Comparison of ENCODE assay signal across 10 mouse cellular contexts in genomic region chr11:61155727-61156126, GRCm38 (mm10). TPM values are rescaled to one million over a fixed set of nuclear protein-coding genes. Genes with fewer than 3 reads are reported as not detected.
A peak's percentile ranks its signal among the peaks of the same experiment; 100 is the strongest.
DNase-seq lines count a peak whose midpoint lies in the region; ATAC-seq and TF ChIP-seq lines count a peak whose summit lies in the region.
"Had no signal": no experiment of that assay in that cellular context is flagged by ENCODE, and none has a peak within 500 bp of the region (broad histone marks: within the 10 kb centered on the region; RNA-seq: fewer than 3 reads in every experiment).

No protein-coding gene starts in this region.

- no peaks in the 10 kb centered on the region for H3K9me3 ChIP-seq in lung, embryonic 14.5 days (ENCODE audit: low read depth, low read length)
- H3K9me3 ChIP-seq: embryonic facial prominence, embryonic 15.5 days; neural tube, embryonic 12.5 days had no signal

- H3K27ac ChIP-seq in cerebellum, adult 2 months (ENCODE audit: insufficient read depth, low read length), result no peak overlapping the region
- no peak overlapping the region for H3K27ac ChIP-seq in bone marrow, adult 2 months (ENCODE audit: control insufficient read depth, insufficient read depth, low read depth, low read length, poor library complexity)
- H3K27ac ChIP-seq in lung, embryonic 14.5 days (ENCODE audit: low read depth), result no peak overlapping the region
- H3K27ac ChIP-seq in thymus, adult 2 months (ENCODE audit: control insufficient read depth, insufficient read depth, low read length), result no peak overlapping the region
- H3K27ac ChIP-seq: embryonic facial prominence, embryonic 15.5 days; neural tube, embryonic 12.5 days had no signal

- DNase-seq in cerebellum, adult 2 months, result peak in 1 of 2 experiments; percentile 49
- DNase-seq in cerebellum, postnatal 4 days (ENCODE audit: low spot score in 2 of 2), result no peak
- DNase-seq in left cerebral cortex, adult 18-20 months (ENCODE audit: low spot score in 2 of 2), result peak; percentile 26 to 44
- DNase-seq in left cerebral cortex, adult 8-10 months (ENCODE audit: low spot score in 2 of 2), result no peak
- DNase-seq in lung, embryonic 14.5 days, result peak; percentile 52
- peak; percentile 58 for DNase-seq in thymus, adult 2 months
- DNase-seq in gastrocnemius, adult 18-20 months (ENCODE audit: low spot score), result no peak

- H3K4me3 ChIP-seq in cerebellum, adult 2 months (replicated peaks; ENCODE audit: insufficient read depth, low read depth, low read length), result no peak overlapping the region
- no peak overlapping the region for H3K4me3 ChIP-seq in bone marrow, adult 2 months (replicated peaks; ENCODE audit: control insufficient read depth, low read depth, low read length)
- H3K4me3 ChIP-seq in lung, embryonic 14.5 days (ENCODE audit: low read depth, low read length), result no peak overlapping the region
- H3K4me3 ChIP-seq in thymus, adult 2 months (ENCODE audit: control insufficient read depth, insufficient read depth, low read length), result no peak overlapping the region
- H3K4me3 ChIP-seq: embryonic facial prominence, embryonic 15.5 days; neural tube, embryonic 12.5 days had no signal

- H3K4me1 ChIP-seq in cerebellum, adult 2 months (ENCODE audit: control insufficient read depth, insufficient read depth, low read length), result peaks cover 25% of the 10 kb centered on the region
- peaks cover 9% of the 10 kb centered on the region for H3K4me1 ChIP-seq in bone marrow, adult 2 months (ENCODE audit: control insufficient read depth, insufficient read depth, low read length)
- H3K4me1 ChIP-seq in lung, embryonic 14.5 days (ENCODE audit: insufficient read depth), result no peaks in the 10 kb centered on the region
- H3K4me1 ChIP-seq in thymus, adult 2 months (replicated peaks; ENCODE audit: control insufficient read depth, insufficient read depth, low read length), result peaks cover 14% of the 10 kb centered on the region
- H3K4me1 ChIP-seq: embryonic facial prominence, embryonic 15.5 days; neural tube, embryonic 12.5 days had no signal

- H3K4me2 ChIP-seq in lung, embryonic 14.5 days, result no peak overlapping the region
- H3K4me2 ChIP-seq: embryonic facial prominence, embryonic 15.5 days; neural tube, embryonic 12.5 days had no signal

- H3K27me3 ChIP-seq in cerebellum, adult 2 months (ENCODE audit: control insufficient read depth, insufficient read depth, low read length), result no peaks in the 10 kb centered on the region
- H3K27me3 ChIP-seq in lung, embryonic 14.5 days (ENCODE audit: insufficient read depth, low read length), result no peaks in the 10 kb centered on the region
- no peaks in the 10 kb centered on the region for H3K27me3 ChIP-seq in thymus, adult 2 months (ENCODE audit: control insufficient read depth, insufficient read depth, low read length)
- H3K27me3 ChIP-seq: embryonic facial prominence, embryonic 15.5 days; neural tube, embryonic 12.5 days had no signal

- no peak for TF ChIP-seq POLR2A in cerebellum, adult 2 months (IDR thresholded peaks at IDR 0.05; ENCODE audit: borderline replicate concordance, insufficient read depth, low read length)
- TF ChIP-seq POLR2A in bone marrow, adult 2 months (IDR thresholded peaks at IDR 0.05; ENCODE audit: borderline replicate concordance, control insufficient read depth, low read depth, low read length), result no peak
- no peak for TF ChIP-seq POLR2A in thymus, adult 2 months (IDR thresholded peaks at IDR 0.05; ENCODE audit: control insufficient read depth, extremely low read depth, insufficient read depth, low read length, poor library complexity)

- peaks cover 96% of the 10 kb centered on the region for H3K36me3 ChIP-seq in lung, embryonic 14.5 days (ENCODE audit: insufficient read depth)
- peaks cover 56% of the 10 kb centered on the region for H3K36me3 ChIP-seq in thymus, adult 2 months (ENCODE audit: control insufficient read depth, insufficient read depth, low read length)

- peak; percentile 32; the same call in 1 of the 2 replicates for TF ChIP-seq CTCF in cerebellum, adult 2 months (IDR thresholded peaks at IDR 0.05; ENCODE audit: borderline replicate concordance, insufficient read depth, low read depth, low read length)
- peak; percentile 63 for TF ChIP-seq CTCF in bone marrow, adult 2 months (IDR thresholded peaks at IDR 0.05; ENCODE audit: control insufficient read depth, insufficient read depth, low read length)
- TF ChIP-seq CTCF in lung, embryonic 14.5 days (IDR thresholded peaks at IDR 0.05; ENCODE audit: low read depth), result peak; percentile 52
- TF ChIP-seq CTCF in thymus, adult 2 months (IDR thresholded peaks at IDR 0.05; ENCODE audit: borderline replicate concordance, control insufficient read depth, extremely low read depth, insufficient read depth, low read length, poor library complexity), result no peak

- H3K9ac ChIP-seq in lung, embryonic 14.5 days, result no peak overlapping the region
- H3K9ac ChIP-seq: embryonic facial prominence, embryonic 15.5 days; neural tube, embryonic 12.5 days had no signal

- 57% methylated on average over 2 of the region's 2 CpGs for WGBS in cerebellum, adult 2 months
- 57% methylated on average over 2 of the region's 2 CpGs for WGBS in bone marrow, adult 2 months
- 82% methylated on average over 2 of the region's 2 CpGs for WGBS in lung, embryonic 14.5 days
- WGBS in thymus, adult 2 months, result 84% methylated on average over 2 of the region's 2 CpGs

- ATAC-seq in lung, embryonic 14.5 days (ENCODE audit: insufficient read depth), result no peak

RNA-seq across cellular contexts. Expression of gene Usp22, which starts 19.1 kb away (rescaled TPM):
- polyA plus RNA-seq in cerebellum, adult 2 months (2012; rRNA removed), result 142 and 148 TPM in 2 replicates
- 100 to 1,000 TPM; 195 to 215 TPM for total RNA-seq in left cerebral cortex, adult 18-20 months (2021)
- 100 to 1,000 TPM; 202 to 230 (median 218) TPM for total RNA-seq in left cerebral cortex, adult 8-10 months (2022)
- 4.0 and 14.2 TPM in 2 replicates for polyA plus RNA-seq in bone marrow, adult 2 months (2011; ENCODE audit: insufficient read depth, insufficient read length, low replicate concordance, missing spikeins)
- polyA plus RNA-seq in lung, embryonic 14.5 days (2014; fragmentation: Nextera tagmentation; extraction: Ambion mirVana), result 163 and 167 TPM in 2 replicates
- 57.5 and 68.6 TPM in 2 replicates for polyA plus RNA-seq in thymus, adult 2 months (2012; rRNA removed)
- total RNA-seq in gastrocnemius, adult 18-20 months (2021), result 10 to 100 TPM; 12.9 to 15.6 TPM

RNA-seq across cellular contexts. Expression of gene Tnfrsf13b, which starts 29.2 kb away (rescaled TPM):
- 1.4 TPM in 2 replicates for polyA plus RNA-seq in cerebellum, adult 2 months (2012; rRNA removed)
- total RNA-seq in left cerebral cortex, adult 18-20 months (2021), result under 1 TPM; 0.52 to 1.00 TPM
- 1 to 10 TPM in 3 of 4 experiments, under 1 TPM in 1; 0.76 to 2.3 (median 1.5) TPM for total RNA-seq in left cerebral cortex, adult 8-10 months (2022)
- polyA plus RNA-seq in bone marrow, adult 2 months (2011; ENCODE audit: insufficient read depth, insufficient read length, low replicate concordance, missing spikeins), result 11.5 and 21.8 TPM in 2 replicates
- polyA plus RNA-seq in lung, embryonic 14.5 days (2014; fragmentation: Nextera tagmentation; extraction: Ambion mirVana), result 2.3 and 2.4 TPM in 2 replicates
- polyA plus RNA-seq in thymus, adult 2 months (2012; rRNA removed), result 134 and 160 TPM in 2 replicates
- total RNA-seq in gastrocnemius, adult 18-20 months (2021), result under 1 TPM in 1 of 2 experiments, not detected in 1; 0.43 TPM

RNA-seq across cellular contexts. Expression of gene Aldh3a1, which starts 51.6 kb away (rescaled TPM):
- 1.2 and 2.1 TPM in 2 replicates for polyA plus RNA-seq in cerebellum, adult 2 months (2012; rRNA removed)
- 1 to 10 TPM; 2.9 to 3.2 TPM for total RNA-seq in left cerebral cortex, adult 18-20 months (2021)
- total RNA-seq in left cerebral cortex, adult 8-10 months (2022), result 1 to 10 TPM; 2.3 to 4.3 (median 2.7) TPM
- 1.7 TPM in 1 of 2 replicates, not detected in the other for polyA plus RNA-seq in bone marrow, adult 2 months (2011; ENCODE audit: insufficient read depth, insufficient read length, low replicate concordance, missing spikeins)
- 0.11 TPM in 1 of 2 replicates, not detected in the other for polyA plus RNA-seq in lung, embryonic 14.5 days (2014; fragmentation: Nextera tagmentation; extraction: Ambion mirVana)
- polyA plus RNA-seq in thymus, adult 2 months (2012; rRNA removed), result 1.4 and 1.6 TPM in 2 replicates
- total RNA-seq in gastrocnemius, adult 18-20 months (2021), result under 1 TPM; 0.33 to 0.48 TPM
- polyA plus RNA-seq: neural tube, embryonic 12.5 days had no signal

Comparison
In these comparisons a context has a peak if more than half of its experiments do, and no peak if none do; other contexts are left out.
1. DNase-seq: peak in left cerebral cortex, adult 18-20 months (2 of 2), lung, embryonic 14.5 days (single experiment) and thymus, adult 2 months (single experiment); none in cerebellum, postnatal 4 days (0 of 2), left cerebral cortex, adult 8-10 months (0 of 2) and gastrocnemius, adult 18-20 months (single experiment).